ENCODE assay signal across 24 mouse cellular contexts in genomic region chr2:129112924-129113323, GRCm38 (mm10).
"Had no signal": no experiment of that assay in that cellular context is flagged by ENCODE, and none has a peak within 500 bp of the region (broad histone marks: within the 10 kb centered on the region; RNA-seq: fewer than 3 reads in every experiment).

No protein-coding gene starts in this region.

- H3K27ac ChIP-seq: embryonic facial prominence, embryonic 10.5 days; embryonic facial prominence, embryonic 12.5 days; embryonic facial prominence, embryonic 13.5 days; embryonic facial prominence, embryonic 15.5 days; forebrain, embryonic 10.5 days; forebrain, embryonic 12.5 days; forebrain, embryonic 13.5 days; forebrain, embryonic 15.5 days; gastrocnemius, adult 2 months had no signal

- DNase-seq: cerebellum, adult 2 months; cerebellum, adult 8-10 months; cerebellum, adult 9-10 months; cerebellum, adult 9-11 months; cerebellum, postnatal 14 days; cerebellum, postnatal 25 days; cerebellum, postnatal 36 days; embryo, embryonic 11 days; forebrain, postnatal 0 days; gastrocnemius, adult 2 months; gastrocnemius, postnatal 10 days; gastrocnemius, postnatal 14 days; gastrocnemius, postnatal 25 days; gastrocnemius, postnatal 36 days; heart, adult 18-20 months had no signal

- H3K4me3 ChIP-seq: embryonic facial prominence, embryonic 10.5 days; embryonic facial prominence, embryonic 12.5 days; embryonic facial prominence, embryonic 13.5 days; embryonic facial prominence, embryonic 15.5 days; erythroblast, embryonic 14.5 days; forebrain, embryonic 10.5 days; forebrain, embryonic 12.5 days; forebrain, embryonic 13.5 days; forebrain, embryonic 15.5 days; gastrocnemius, adult 2 months had no signal
